Mouse (Mus musculus) spleen, adult 2 months (tissue): ENCODE results near the gene Gm42906. TPM values are rescaled to one million over a fixed set of nuclear protein-coding genes. Genes with fewer than 3 reads are reported as not detected.

Experiments
- DNase-seq, 2 experiments: peaks; one replicate each; pipeline versions ENCODE4 v3.0.0 to v3.0.0-alpha.2; 2012 to 2021; ENCODE audit warnings: low spot score in 2 of 2, low read depth in 1 of 2
- H3K27ac ChIP-seq: fragments of 200-500 bp; 2 replicates; pipeline ENCODE4 v1.5.1; 2012; ENCODE audit warnings: low read length, inconsistent platforms; ENCODE audit not compliant: insufficient read depth
- H3K27me3 ChIP-seq: fragments of 200-500 bp; 2 replicates; pipeline ENCODE4 v1.6.1; 2012; ENCODE audit warnings: mild to moderate bottlenecking, moderate library complexity, low read length, inconsistent platforms; ENCODE audit not compliant: control insufficient read depth, insufficient read depth
- H3K36me3 ChIP-seq: fragments of 200-500 bp; 2 replicates; pipeline ENCODE4 v1.6.1; 2012; ENCODE audit warnings: mild to moderate bottlenecking, low read length, inconsistent platforms; ENCODE audit not compliant: control insufficient read depth, insufficient read depth
- H3K4me1 ChIP-seq: fragments of 200-500 bp; 2 replicates; pipeline ENCODE4 v1.6.1; 2011; ENCODE audit warnings: inconsistent platforms; ENCODE audit not compliant: control insufficient read depth, insufficient read depth, insufficient read length
- H3K4me3 ChIP-seq: fragments of 200-500 bp; 2 replicates; pipeline ENCODE4 v1.5.1; 2011; ENCODE audit warnings: mild to moderate bottlenecking, inconsistent platforms; ENCODE audit not compliant: insufficient read depth, insufficient read length; ENCODE audit errors: extremely low read depth
- CTCF ChIP-seq: fragments of 200-500 bp; IDR thresholded peaks from 2 replicates; pipeline ENCODE4 v1.5.1; 2011; ENCODE audit warnings: mild to moderate bottlenecking, inconsistent platforms; ENCODE audit not compliant: insufficient read depth, insufficient read length, insufficient replicate concordance; ENCODE audit errors: extremely low read depth
- POLR2A ChIP-seq: fragments of 200-500 bp; IDR thresholded peaks from 2 replicates; pipeline ENCODE4 v1.6.1; 2011; ENCODE audit warnings: low read depth, low read length, inconsistent platforms
- WGBS: fragments of 180-500 bp; shearing (Covaris S2); methylation state at CpG from one replicate; pipeline ENCODE4 v1.1.7; 2018; 5-methylcytosine and 5-hydroxymethylcytosine counted together
- polyA plus RNA-seq: library from polyadenylated mRNA; depleted of rRNA; stranded (reverse); fragments of >200 nt; gene quantifications from 2 replicates; pipeline ENCODE4 v1.2.3, GENCODE M21; 2012

Gene Gm42906
- polyA plus RNA-seq, 1 experiment = not detected

- H3K36me3 ChIP-seq = no peaks in the 10 kb centered on the region
- H3K27ac ChIP-seq = no peak overlapping the region
- no peak for DNase-seq
- no peaks in the 10 kb centered on the region for H3K27me3 ChIP-seq
- no peak overlapping the region for H3K4me3 ChIP-seq
- TF ChIP-seq POLR2A (no peak), CTCF (no peak)
- H3K4me1 ChIP-seq = peaks cover 2% of the 10 kb centered on the region; the same call in 1 of the 2 replicates
- WGBS = 85% methylated on average over 2 of the region's 2 CpGs
These were observed 10.4 kb downstream of the Gm42906 start for GRCm38 (mm10) chr5:151417421-151418038.

GRCm38 (mm10) chr5:151416988-151417387 is 11.0 kb downstream of the Gm42906 start:
- Histone ChIP-seq H3K4me1 (peaks cover 2% of the 10 kb centered on the region; the same call in 1 of the 2 replicates), H3K4me3 (no peak overlapping the region), H3K36me3 (no peaks in the 10 kb centered on the region), H3K27ac (no peak overlapping the region), H3K27me3 (no peaks in the 10 kb centered on the region)
- no peak for DNase-seq
- TF ChIP-seq POLR2A (no peak), CTCF (no peak)
- 52% methylated on average over 1 of the region's 1 CpGs for WGBS

DNA sequence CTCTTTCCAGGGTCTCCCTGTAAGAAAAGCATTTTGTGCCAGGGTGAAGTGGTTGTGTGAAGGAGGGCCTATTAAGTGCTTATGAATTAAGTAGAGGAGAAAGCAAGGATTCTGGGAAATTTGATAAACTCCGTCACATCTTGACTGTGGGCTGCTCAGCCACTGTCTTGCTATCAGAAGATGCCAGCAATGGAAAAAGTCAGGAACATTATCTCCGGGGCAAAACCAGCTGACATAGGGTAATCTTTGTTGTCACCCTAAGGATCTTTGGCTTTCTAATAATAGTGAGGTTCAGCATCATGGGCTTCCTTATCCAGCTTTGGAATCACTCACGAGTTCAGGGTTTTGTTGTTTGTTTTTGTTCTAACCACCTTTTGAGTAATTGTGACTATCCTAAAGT is 14.3 kb downstream of the Gm42906 start:
- Histone ChIP-seq H3K27me3 (no peaks in the 10 kb centered on the region), H3K36me3 (no peaks in the 10 kb centered on the region), H3K4me1 (peaks cover 2% of the 10 kb centered on the region; the same call in 1 of the 2 replicates), H3K27ac (no peak overlapping the region), H3K4me3 (no peak overlapping the region)
- DNase-seq = no peak
- WGBS = 82% methylated on average over 3 of the region's 3 CpGs
- no peak for TF ChIP-seq CTCF
- TF ChIP-seq POLR2A = no peak

DNA sequence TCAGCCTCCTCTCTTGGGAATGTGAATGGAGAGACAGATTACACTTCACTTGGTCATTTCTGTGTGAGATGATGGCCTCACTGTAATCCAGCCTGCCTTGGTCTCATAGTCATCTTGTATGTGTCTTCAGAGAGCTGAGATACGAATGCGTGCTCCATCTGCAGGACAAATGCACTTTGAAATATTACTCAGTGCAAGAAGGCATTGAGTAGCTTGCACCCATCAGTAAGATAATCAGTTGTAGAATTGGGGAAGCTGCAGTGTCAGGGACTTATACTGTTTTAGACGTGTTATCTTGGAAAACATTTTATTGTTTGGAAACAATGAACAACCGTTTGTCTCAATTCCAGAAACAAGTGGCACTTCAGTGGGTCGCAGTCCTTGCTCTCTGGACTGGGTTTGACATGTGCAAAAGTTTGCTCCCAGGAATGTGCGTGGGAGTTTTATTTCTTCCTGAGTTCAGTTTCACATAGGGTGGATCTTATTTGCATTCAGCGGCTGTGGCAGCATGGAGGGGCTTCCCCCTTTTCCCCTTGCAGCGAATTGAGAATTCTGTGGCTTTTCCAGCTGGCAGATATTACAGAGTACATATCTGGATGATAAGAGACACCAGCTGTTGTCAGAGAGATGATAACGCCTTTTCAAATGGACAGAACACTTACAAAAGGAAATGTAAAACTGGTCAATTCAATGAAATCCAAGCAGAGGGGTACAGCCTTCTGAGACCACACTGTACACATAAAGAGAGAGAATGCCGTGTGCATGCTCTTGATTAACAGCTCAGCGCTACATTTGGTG is 15.1 kb downstream of the Gm42906 start:
- H3K27me3 ChIP-seq = no peaks in the 10 kb centered on the region
- 53% methylated on average over 11 of the region's 11 CpGs for WGBS
- DNase-seq = no peak
- H3K36me3 ChIP-seq = no peaks in the 10 kb centered on the region
- no peak overlapping the region for H3K4me3 ChIP-seq
- peaks cover 2% of the 10 kb centered on the region; the same call in 1 of the 2 replicates for H3K4me1 ChIP-seq
- no peak overlapping the region; the same call in 1 of the 2 replicates for H3K27ac ChIP-seq
- TF ChIP-seq CTCF (no peak), POLR2A (no peak)

DNA sequence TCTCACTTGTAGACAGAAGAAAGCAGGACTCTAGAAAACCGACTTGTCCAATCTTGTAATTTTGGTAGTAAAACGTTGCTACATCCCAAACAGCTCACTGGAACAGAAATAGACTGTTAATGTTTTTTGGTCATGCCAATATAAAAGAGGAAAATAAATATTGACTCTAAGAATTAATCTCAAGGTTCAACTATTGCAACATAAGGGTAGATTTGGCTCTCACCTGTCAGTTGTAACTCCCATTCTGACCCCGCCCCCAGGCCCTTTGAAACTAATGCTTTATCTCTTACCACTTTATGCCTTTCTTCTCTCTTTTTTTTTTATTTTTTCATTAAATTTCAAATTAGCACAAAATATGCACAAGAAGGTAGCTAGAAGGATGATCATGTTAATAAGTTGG is 18.0 kb downstream of the Gm42906 start:
- Histone ChIP-seq H3K4me3 (no peak overlapping the region), H3K27ac (no peak overlapping the region), H3K36me3 (no peaks in the 10 kb centered on the region), H3K4me1 (peaks cover 2% of the 10 kb centered on the region; the same call in 1 of the 2 replicates), H3K27me3 (no peaks in the 10 kb centered on the region)
- 81% methylated on average over 3 of the region's 3 CpGs for WGBS
- no peak for DNase-seq
- TF ChIP-seq POLR2A = no peak
- TF ChIP-seq CTCF = no peak

DNA sequence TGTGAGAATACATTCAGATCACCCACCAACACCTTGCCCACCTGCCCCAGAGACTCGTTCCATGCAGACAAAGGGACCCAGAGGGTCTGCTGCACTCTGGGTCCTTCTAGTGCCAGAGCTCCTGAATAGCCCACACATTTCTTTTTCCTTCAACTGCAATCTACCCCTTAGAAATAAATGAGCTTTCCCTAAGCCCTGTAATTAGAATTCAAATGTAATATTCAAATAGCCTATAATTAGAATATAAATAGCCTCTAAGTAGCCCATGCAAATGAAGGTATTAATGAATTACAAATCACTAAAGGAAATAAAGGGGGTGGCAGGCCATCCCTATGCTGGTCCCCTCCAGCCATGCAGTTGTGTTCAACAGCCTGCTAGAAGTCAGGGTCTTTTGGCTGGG is 18.7 kb downstream of the Gm42906 start:
- no peaks in the 10 kb centered on the region for H3K36me3 ChIP-seq
- DNase-seq = no peak
- TF ChIP-seq POLR2A (no peak), CTCF (no peak)
- no peak overlapping the region for H3K27ac ChIP-seq
- H3K4me1 ChIP-seq = peaks cover 2% of the 10 kb centered on the region; the same call in 1 of the 2 replicates
- 79% methylated on average over 1 of the region's 1 CpGs for WGBS
- H3K27me3 ChIP-seq = no peaks in the 10 kb centered on the region
- no peak overlapping the region for H3K4me3 ChIP-seq
